Mouse (Mus musculus) C2C12 (cell line): ENCODE results near the gene 4930404N11Rik.

ENCODE experiments used
- CEBPB ChIP-seq: IDR thresholded peaks from one replicate; pipeline ENCODE4 v1.6.1; 2011; ENCODE audit warnings: low read depth, mild to moderate bottlenecking, control low read depth, moderate library complexity
- CTCF ChIP-seq: IDR thresholded peaks from one replicate; pipeline ENCODE4 v1.5.1; 2011; ENCODE audit not compliant: control insufficient read depth, insufficient read depth, insufficient read length
- FOSL1 ChIP-seq: IDR thresholded peaks from one replicate; pipeline ENCODE4 v1.8.0; 2011; ENCODE audit warnings: mild to moderate bottlenecking, low read length; ENCODE audit not compliant: poor library complexity, insufficient read depth, severe bottlenecking
- MAX ChIP-seq: IDR thresholded peaks from one replicate; pipeline ENCODE4 v1.6.1; 2011; ENCODE audit warnings: mild to moderate bottlenecking, control low read depth
- MYOD1 ChIP-seq: IDR thresholded peaks from one replicate; pipeline ENCODE4 v1.6.1; 2011; ENCODE audit warnings: low read depth; ENCODE audit not compliant: control insufficient read depth, insufficient read length
- MYOG ChIP-seq: IDR thresholded peaks from one replicate; pipeline ENCODE4 v1.6.1; 2011; ENCODE audit not compliant: control insufficient read depth, insufficient read length; ENCODE audit errors: extremely low read depth
- USF1 ChIP-seq: IDR thresholded peaks from one replicate; pipeline ENCODE4 v1.6.1; 2011; ENCODE audit warnings: low read depth, mild to moderate bottlenecking, control low read depth, moderate library complexity

DNA sequence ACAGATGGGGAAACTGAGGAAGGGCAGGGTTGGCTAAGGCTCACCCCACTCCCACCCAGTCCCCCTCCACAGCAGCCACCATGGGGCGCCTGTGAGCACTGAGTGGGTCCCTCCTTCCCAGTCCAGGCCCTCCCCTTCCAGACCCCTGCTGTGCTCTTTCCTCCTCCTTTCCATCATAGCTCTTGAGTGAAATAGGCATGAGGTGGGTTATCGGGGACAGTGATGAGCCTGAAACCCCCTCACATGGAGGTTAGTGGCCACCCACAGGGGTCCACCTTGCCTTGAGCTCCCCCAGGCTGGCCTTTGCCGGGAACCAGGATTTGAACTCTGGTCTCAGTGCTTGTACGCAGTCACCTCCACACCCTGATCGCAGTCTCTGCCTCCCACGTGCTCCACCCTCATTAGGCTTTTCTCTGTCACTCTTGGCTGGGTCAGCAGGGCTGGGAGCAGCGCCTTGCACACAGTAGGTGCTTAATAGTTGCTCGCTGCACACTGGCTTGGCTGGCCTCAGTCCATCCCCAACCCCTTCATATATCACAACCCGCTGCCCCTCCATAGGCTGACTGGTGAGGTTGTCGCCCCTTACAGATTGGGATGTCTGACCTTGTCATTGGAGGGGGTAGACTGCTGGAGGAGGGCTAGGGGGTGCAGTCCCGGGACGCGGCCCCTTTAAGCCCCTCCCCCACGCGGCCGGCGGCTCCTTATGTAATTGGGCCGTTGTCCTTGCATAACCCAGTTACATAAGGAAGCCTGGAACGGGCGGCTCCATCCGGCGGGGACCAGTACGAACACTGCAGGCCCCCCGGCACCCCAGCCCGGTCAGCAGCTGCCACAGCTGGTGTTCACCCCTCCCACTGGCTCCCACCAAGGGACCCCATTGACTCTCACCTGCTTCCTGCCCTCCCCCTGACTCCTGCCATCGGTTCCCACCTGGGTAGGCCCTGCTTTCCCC, 48.0 kb upstream of the 4930404N11Rik start:
- TF ChIP-seq MAX (no peak), USF1 (no peak), CTCF (no peak), MYOG (no peak), FOSL1 (no peak), MYOD1 (no peak), CEBPB (no peak)
